Mouse (Mus musculus) MEL (cell line): ENCODE results near the gene Ptpn1. TPM values are rescaled to one million over a fixed set of nuclear protein-coding genes. Genes with fewer than 3 reads are reported as not detected.

Source experiments
- DNase-seq: peaks from one replicate; pipeline ENCODE4 v3.0.0; 2011; ENCODE audit warnings: low read depth, low spot score
- H3K27ac ChIP-seq: 2 replicates; pipeline ENCODE4 v1.5.1; 2012; ENCODE audit warnings: low read depth, mild to moderate bottlenecking, control low read depth, low read length, moderate library complexity; ENCODE audit not compliant: control insufficient read depth
- H3K27me3 ChIP-seq, 2 experiments: fragments of 150-350 bp in 1 of 2; sonication (generic) in 1 of 2; 2 replicates each; pipeline ENCODE4 v1.6.1; 2012; ENCODE audit warnings: low read length in 2 of 2, mild to moderate bottlenecking in 2 of 2, improper control_type of control experiment in 1 of 2, moderate library complexity in 1 of 2; ENCODE audit not compliant: insufficient read depth in 2 of 2, control insufficient read depth in 1 of 2
- H3K36me3 ChIP-seq, 2 experiments: 2 replicates each; pipeline ENCODE4 v1.6.1; 2012 to 2014; ENCODE audit warnings: low read length in 2 of 2, improper control_type of control experiment in 1 of 2, inconsistent platforms in 1 of 2, mild to moderate bottlenecking in 1 of 2; ENCODE audit not compliant: insufficient read depth in 2 of 2, control insufficient read depth in 1 of 2
- H3K4me1 ChIP-seq, 2 experiments: fragments of 150-350 bp in 1 of 2; sonication (generic) in 1 of 2; 2 replicates each; pipeline ENCODE4 v1.6.1; 2012; ENCODE audit warnings: low read length in 2 of 2, improper control_type of control experiment in 1 of 2, mild to moderate bottlenecking in 1 of 2; ENCODE audit not compliant: insufficient read depth in 2 of 2, control insufficient read depth in 1 of 2
- H3K4me3 ChIP-seq, 2 experiments: fragments of 150-350 bp in 1 of 2; sonication (generic) in 1 of 2; 2 replicates each; pipeline ENCODE4 v1.5.1; 2012; ENCODE audit warnings: low read depth in 2 of 2, low read length in 2 of 2, mild to moderate bottlenecking in 2 of 2, moderate library complexity in 2 of 2, control low read depth in 1 of 2, improper control_type of control experiment in 1 of 2; ENCODE audit not compliant: control insufficient read depth in 1 of 2, insufficient read depth in 1 of 2
- H3K79me2 ChIP-seq: 2 replicates; pipeline ENCODE4 v1.6.1; 2012; ENCODE audit warnings: mild to moderate bottlenecking, low read length, moderate library complexity; ENCODE audit not compliant: control insufficient read depth, poor library complexity, insufficient read depth
- H3K9ac ChIP-seq: 2 replicates; pipeline ENCODE4 v1.6.1; 2012; ENCODE audit warnings: low read depth, mild to moderate bottlenecking, control low read depth, low read length, moderate library complexity; ENCODE audit not compliant: control insufficient read depth, poor library complexity, severe bottlenecking
- H3K9me3 ChIP-seq: fragments of 150-350 bp; sonication (generic); replicated peaks from 2 replicates; pipeline ENCODE4 v1.6.1; 2012; ENCODE audit warnings: mild to moderate bottlenecking, low read length, improper control_type of control experiment, moderate library complexity; ENCODE audit not compliant: insufficient read depth
- BHLHE40 ChIP-seq: IDR thresholded peaks from 2 replicates; pipeline ENCODE4 v1.6.1; 2012; ENCODE audit warnings: low read depth, mild to moderate bottlenecking, inconsistent platforms, low read length, improper control_type of control experiment, borderline replicate concordance
- CHD1 ChIP-seq: IDR thresholded peaks from 2 replicates; pipeline ENCODE4 v1.6.1; 2012; ENCODE audit warnings: low read depth, mild to moderate bottlenecking, inconsistent platforms, low read length, improper control_type of control experiment
- CTCF ChIP-seq, 3 experiments: IDR thresholded peaks in 2 of 3; conservative IDR thresholded peaks in 1 of 3; 2 replicates each; pipeline ENCODE4 v1.5.1; 2011 to 2012; ENCODE audit warnings: low read length in 3 of 3, low read depth in 2 of 3, mild to moderate bottlenecking in 2 of 3, improper control_type of control experiment in 1 of 3, inconsistent platforms in 1 of 3, mixed read lengths in 1 of 3, moderate library complexity in 1 of 3; ENCODE audit not compliant: control insufficient read depth in 1 of 3, insufficient read depth in 1 of 3, poor library complexity in 1 of 3, severe bottlenecking in 1 of 3
- E2F4 ChIP-seq: IDR thresholded peaks from 2 replicates; pipeline ENCODE4 v1.6.1; 2011; ENCODE audit warnings: low read depth, low read length, improper control_type of control experiment, borderline replicate concordance
- ELF1 ChIP-seq: IDR thresholded peaks from 2 replicates; pipeline ENCODE4 v1.6.1; 2014; ENCODE audit warnings: low read depth, mild to moderate bottlenecking, inconsistent platforms, low read length, improper control_type of control experiment, moderate library complexity
- ETS1 ChIP-seq: IDR thresholded peaks from 2 replicates; pipeline ENCODE4 v1.6.1; 2012; ENCODE audit warnings: low read depth, mild to moderate bottlenecking, inconsistent platforms, low read length, improper control_type of control experiment, moderate library complexity
- GABPA ChIP-seq: IDR thresholded peaks from 2 replicates; pipeline ENCODE4 v1.6.1; 2012; ENCODE audit warnings: low read depth, mild to moderate bottlenecking, inconsistent platforms, low read length, improper control_type of control experiment, moderate library complexity
- GATA1 ChIP-seq: IDR thresholded peaks from 2 replicates; pipeline ENCODE4 v1.6.1; 2011; ENCODE audit warnings: low read depth, low read length, improper control_type of control experiment
- HCFC1 ChIP-seq: IDR thresholded peaks from 2 replicates; pipeline ENCODE4 v1.6.1; 2012; ENCODE audit warnings: low read depth, mild to moderate bottlenecking, inconsistent platforms, low read length, improper control_type of control experiment, moderate library complexity
- JUND ChIP-seq: IDR thresholded peaks from 2 replicates; pipeline ENCODE4 v1.6.1; 2011; ENCODE audit warnings: low read depth, mild to moderate bottlenecking, improper control_type of control experiment, low read length
- KAT2A ChIP-seq: conservative IDR thresholded peaks from 2 replicates; pipeline ENCODE4 v1.6.1; 2012; ENCODE audit warnings: low read depth, low read length, improper control_type of control experiment, inconsistent platforms
- MXI1 ChIP-seq: IDR thresholded peaks from 2 replicates; pipeline ENCODE4 v1.6.1; 2011; ENCODE audit warnings: mild to moderate bottlenecking, low read depth, low read length, improper control_type of control experiment
- MYB ChIP-seq: IDR thresholded peaks from 2 replicates; pipeline ENCODE4 v1.6.1; 2011; ENCODE audit warnings: mild to moderate bottlenecking, low read depth, low read length, improper control_type of control experiment
- NELFE ChIP-seq: IDR thresholded peaks from 2 replicates; pipeline ENCODE4 v1.6.1; 2011; ENCODE audit warnings: low read depth, low read length, improper control_type of control experiment
- POLR2A ChIP-seq, 2 experiments: IDR thresholded peaks; 2 replicates each; pipeline ENCODE4 v1.6.1; 2011 to 2012; ENCODE audit warnings: low read length in 2 of 2, mild to moderate bottlenecking in 2 of 2, control low read depth in 1 of 2, improper control_type of control experiment in 1 of 2, low read depth in 1 of 2, moderate library complexity in 1 of 2; ENCODE audit not compliant: control insufficient read depth in 1 of 2, insufficient read depth in 1 of 2, poor library complexity in 1 of 2
- SIN3A ChIP-seq: IDR thresholded peaks from 2 replicates; pipeline ENCODE4 v1.6.1; 2012; ENCODE audit warnings: low read length, improper control_type of control experiment, inconsistent platforms
- TCF12 ChIP-seq: IDR thresholded peaks from 2 replicates; pipeline ENCODE4 v1.6.1; 2014; ENCODE audit warnings: low read depth, mild to moderate bottlenecking, inconsistent platforms, low read length, improper control_type of control experiment, moderate library complexity
- UBTF ChIP-seq: IDR thresholded peaks from 2 replicates; pipeline ENCODE4 v1.6.1; 2012; ENCODE audit warnings: low read depth, mild to moderate bottlenecking, inconsistent platforms, low read length, improper control_type of control experiment, moderate library complexity, borderline replicate concordance; ENCODE audit not compliant: insufficient read depth
- USF1 ChIP-seq: IDR thresholded peaks from 2 replicates; pipeline ENCODE4 v1.6.1; 2014; ENCODE audit warnings: low read depth, mild to moderate bottlenecking, inconsistent platforms, low read length, improper control_type of control experiment, moderate library complexity
- USF2 ChIP-seq, 2 experiments: IDR thresholded peaks; 2 replicates each; pipeline ENCODE4 v1.6.1; 2011 to 2012; ENCODE audit warnings: improper control_type of control experiment in 2 of 2, low read length in 2 of 2, borderline replicate concordance in 1 of 2, inconsistent platforms in 1 of 2, low read depth in 1 of 2, mild to moderate bottlenecking in 1 of 2; ENCODE audit not compliant: insufficient read depth in 1 of 2
- ZKSCAN1 ChIP-seq: IDR thresholded peaks from 2 replicates; pipeline ENCODE4 v1.6.1; 2012; ENCODE audit warnings: low read depth, mild to moderate bottlenecking, inconsistent platforms, low read length, improper control_type of control experiment, moderate library complexity
- polyA plus RNA-seq, 2 experiments: library from polyadenylated mRNA; stranded (reverse) in 1 of 2; unstranded in 1 of 2; fragments of >175 nt in 1 of 2; fragments of >200 nt in 1 of 2; gene quantifications; 2 replicates each; pipeline versions ENCODE4 v1.2.1 to v1.2.4; 2012; ENCODE audit warnings: low replicate concordance in 2 of 2, low read depth in 1 of 2; ENCODE audit not compliant: insufficient read length in 2 of 2, insufficient read depth in 1 of 2, missing spikeins in 1 of 2
- total RNA-seq: library from RNA; depleted of rRNA; stranded (reverse); fragments of 300-350 nt; gene quantifications from 2 replicates; pipeline ENCODE4 v1.2.3, GENCODE M21; 2012

The Ptpn1 gene
- total and polyA plus RNA-seq, 3 experiments = 55.3 to 62.9 TPM; not detected in 1

DNA sequence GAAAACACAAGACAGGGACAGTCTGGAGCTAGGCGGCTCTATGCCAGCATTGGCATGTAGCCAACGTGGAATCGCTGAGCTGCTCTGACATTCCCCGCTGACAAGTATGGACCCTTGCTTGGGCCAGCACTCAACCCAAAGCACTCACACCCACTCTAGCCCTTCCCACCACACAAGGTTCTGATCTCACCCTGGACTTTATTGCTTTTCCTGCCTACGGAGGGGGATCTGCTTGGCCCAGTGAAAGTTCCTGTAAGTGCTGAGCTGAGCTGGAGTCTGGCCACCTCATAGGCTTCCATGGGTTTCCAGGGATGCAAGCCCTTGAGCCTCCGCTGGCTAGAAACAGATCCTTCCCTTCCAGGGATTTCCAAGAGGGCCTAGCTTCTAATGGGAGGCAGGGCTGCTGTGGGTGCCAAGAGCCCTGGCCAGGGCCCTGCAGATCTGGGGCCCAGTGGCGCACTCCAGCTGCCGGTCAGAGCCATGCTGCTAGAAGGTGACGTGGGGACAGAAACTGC, 87.4 kb downstream of the Ptpn1 start:
- no peaks in the 10 kb centered on the region for H3K36me3 ChIP-seq
- TF ChIP-seq GABPA (no peak), CTCF (IDR thresholded peaks at IDR 0.05 in 2 of 3, conservative IDR thresholded peaks at IDR 0.05 in 1 of 3; ENCODE audit: control insufficient read depth in 1 of 3, insufficient read depth in 1 of 3, low read depth in 2 of 3, low read length in 3 of 3, poor library complexity in 1 of 3, severe bottlenecking in 1 of 3) (no peak)
- TF ChIP-seq, all 39 proteins: peak for 0
- no peak overlapping the region for H3K9ac ChIP-seq
- H3K79me2 ChIP-seq = no peaks in the 10 kb centered on the region
- no peaks in the 10 kb centered on the region; a peak in 1 of 4 replicates for H3K27me3 ChIP-seq
- H3K27ac ChIP-seq = no peak overlapping the region
- H3K9me3 ChIP-seq = no peaks in the 10 kb centered on the region
- H3K4me3 ChIP-seq = no peak overlapping the region
- H3K4me1 ChIP-seq = 0 out of 4 replicates have a peak, but pooled peaks cover 0 to 3% of the 10 kb centered on the region in 2 experiments
- DNase-seq = no peak

DNA sequence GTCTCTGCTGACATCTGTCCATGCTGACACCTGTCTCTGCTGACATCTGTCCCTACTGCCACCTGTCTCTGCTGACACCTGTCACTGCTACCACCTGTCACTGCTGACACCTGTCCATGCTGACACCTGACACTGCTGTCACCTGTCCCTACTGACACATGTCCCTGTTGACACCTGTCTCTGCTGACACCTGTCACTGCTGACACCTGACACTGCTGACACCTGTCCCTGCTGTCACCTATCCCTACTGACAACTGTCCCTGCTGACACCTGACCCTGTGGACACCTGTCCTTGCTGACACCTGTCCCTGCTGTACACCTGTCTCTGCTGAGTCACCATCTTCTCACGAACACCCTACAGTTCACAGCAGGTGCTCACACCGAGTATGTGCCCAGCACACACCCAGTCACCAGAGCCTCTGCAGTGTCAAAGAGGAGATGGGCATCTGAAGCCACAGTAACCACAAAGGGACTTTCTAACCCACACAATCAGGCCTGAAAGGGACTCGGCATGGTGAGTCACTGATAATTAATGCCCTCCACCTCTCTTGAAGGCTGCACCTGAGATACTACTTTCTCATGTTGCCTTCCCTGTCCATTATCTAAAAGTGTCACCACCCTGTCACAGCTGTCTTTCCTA, 92.0 kb downstream of the Ptpn1 start:
- Histone ChIP-seq H3K4me1 (0 out of 4 replicates have a peak, but pooled peaks cover 0 to 3% of the 10 kb centered on the region in 2 experiments), H3K4me3 (no peak overlapping the region), H3K27ac (no peak overlapping the region), H3K79me2 (no peaks in the 10 kb centered on the region), H3K9me3 (no peaks in the 10 kb centered on the region), H3K27me3 (no peaks in the 10 kb centered on the region; a peak in 1 of 4 replicates), H3K9ac (no peak overlapping the region), H3K36me3 (no peaks in the 10 kb centered on the region)
- DNase-seq = no peak
- TF ChIP-seq NELFE = no peak
- no peak for TF ChIP-seq SIN3A
- no peak for TF ChIP-seq KAT2A

DNA sequence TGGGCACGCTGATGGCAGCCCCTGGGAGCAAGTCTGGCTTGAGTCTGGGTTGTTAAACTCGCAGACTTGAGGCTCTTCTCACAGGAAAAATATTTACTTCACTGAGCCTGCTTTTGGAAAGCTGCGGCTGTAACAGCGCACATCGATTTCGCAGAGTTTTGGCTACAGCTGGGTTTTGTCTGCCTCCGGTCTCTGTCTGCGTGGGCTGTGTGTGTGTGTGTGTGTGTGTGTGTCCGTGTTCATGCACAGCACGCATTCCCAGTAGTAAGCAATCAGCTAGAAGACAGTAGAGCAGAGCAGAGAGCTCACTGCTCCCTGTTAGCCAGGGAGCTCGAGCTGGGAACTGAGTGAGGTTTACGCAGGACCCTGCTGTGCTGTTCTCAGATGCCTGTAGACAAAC, 93.3 kb downstream of the Ptpn1 start:
- no peaks in the 10 kb centered on the region for H3K9me3 ChIP-seq
- TF ChIP-seq BHLHE40 (no peak), UBTF (no peak), TCF12 (no peak), POLR2A (IDR thresholded peaks at IDR 0.05; ENCODE audit: control insufficient read depth in 1 of 2, insufficient read depth in 1 of 2, low read depth in 1 of 2, low read length in 2 of 2, poor library complexity in 1 of 2) (no peak), GATA1 (no peak), CHD1 (no peak), ELF1 (no peak), JUND (no peak), MXI1 (no peak), CTCF (IDR thresholded peaks at IDR 0.05 in 2 of 3, conservative IDR thresholded peaks at IDR 0.05 in 1 of 3; ENCODE audit: control insufficient read depth in 1 of 3, insufficient read depth in 1 of 3, low read depth in 2 of 3, low read length in 3 of 3, poor library complexity in 1 of 3, severe bottlenecking in 1 of 3) (no peak), ETS1 (no peak), E2F4 (no peak), USF2 (IDR thresholded peaks at IDR 0.05; ENCODE audit: borderline replicate concordance in 1 of 2, insufficient read depth in 1 of 2, low read depth in 1 of 2, low read length in 2 of 2) (no peak), ZKSCAN1 (no peak), HCFC1 (no peak), MYB (no peak), USF1 (no peak)
- no peaks in the 10 kb centered on the region; a peak in 1 of 4 replicates for H3K27me3 ChIP-seq
- no peaks in the 10 kb centered on the region for H3K79me2 ChIP-seq
- H3K4me3 ChIP-seq = no peak overlapping the region
- DNase-seq = no peak
- no peak overlapping the region for H3K27ac ChIP-seq
- H3K9ac ChIP-seq = no peak overlapping the region
- 0 out of 4 replicates have a peak, but pooled peaks cover 0 to 3% of the 10 kb centered on the region in 2 experiments for H3K4me1 ChIP-seq
- H3K36me3 ChIP-seq = no peaks in the 10 kb centered on the region
